Mouse (Mus musculus) MEL (cell line): Measurements from ENCODE around the gene Gm20388. TPM values are rescaled to one million over a fixed set of nuclear protein-coding genes. Genes with fewer than 3 reads are reported as not detected.

Source experiments
- DNase-seq: peaks from one replicate; pipeline ENCODE4 v3.0.0; 2011; ENCODE audit warnings: low read depth, low spot score
- H3K27ac ChIP-seq: 2 replicates; pipeline ENCODE4 v1.5.1; 2012; ENCODE audit warnings: low read depth, mild to moderate bottlenecking, control low read depth, low read length, moderate library complexity; ENCODE audit not compliant: control insufficient read depth
- H3K27me3 ChIP-seq, 2 experiments: fragments of 150-350 bp in 1 of 2; sonication (generic) in 1 of 2; 2 replicates each; pipeline ENCODE4 v1.6.1; 2012; ENCODE audit warnings: low read length in 2 of 2, mild to moderate bottlenecking in 2 of 2, improper control_type of control experiment in 1 of 2, moderate library complexity in 1 of 2; ENCODE audit not compliant: insufficient read depth in 2 of 2, control insufficient read depth in 1 of 2
- H3K36me3 ChIP-seq, 2 experiments: 2 replicates each; pipeline ENCODE4 v1.6.1; 2012 to 2014; ENCODE audit warnings: low read length in 2 of 2, improper control_type of control experiment in 1 of 2, inconsistent platforms in 1 of 2, mild to moderate bottlenecking in 1 of 2; ENCODE audit not compliant: insufficient read depth in 2 of 2, control insufficient read depth in 1 of 2
- H3K4me1 ChIP-seq, 2 experiments: fragments of 150-350 bp in 1 of 2; sonication (generic) in 1 of 2; 2 replicates each; pipeline ENCODE4 v1.6.1; 2012; ENCODE audit warnings: low read length in 2 of 2, improper control_type of control experiment in 1 of 2, mild to moderate bottlenecking in 1 of 2; ENCODE audit not compliant: insufficient read depth in 2 of 2, control insufficient read depth in 1 of 2
- H3K4me3 ChIP-seq, 2 experiments: fragments of 150-350 bp in 1 of 2; sonication (generic) in 1 of 2; 2 replicates each; pipeline ENCODE4 v1.5.1; 2012; ENCODE audit warnings: low read depth in 2 of 2, low read length in 2 of 2, mild to moderate bottlenecking in 2 of 2, moderate library complexity in 2 of 2, control low read depth in 1 of 2, improper control_type of control experiment in 1 of 2; ENCODE audit not compliant: control insufficient read depth in 1 of 2, insufficient read depth in 1 of 2
- H3K79me2 ChIP-seq: 2 replicates; pipeline ENCODE4 v1.6.1; 2012; ENCODE audit warnings: mild to moderate bottlenecking, low read length, moderate library complexity; ENCODE audit not compliant: control insufficient read depth, poor library complexity, insufficient read depth
- H3K9ac ChIP-seq: 2 replicates; pipeline ENCODE4 v1.6.1; 2012; ENCODE audit warnings: low read depth, mild to moderate bottlenecking, control low read depth, low read length, moderate library complexity; ENCODE audit not compliant: control insufficient read depth, poor library complexity, severe bottlenecking
- H3K9me3 ChIP-seq: fragments of 150-350 bp; sonication (generic); replicated peaks from 2 replicates; pipeline ENCODE4 v1.6.1; 2012; ENCODE audit warnings: mild to moderate bottlenecking, low read length, improper control_type of control experiment, moderate library complexity; ENCODE audit not compliant: insufficient read depth
- BHLHE40 ChIP-seq: IDR thresholded peaks from 2 replicates; pipeline ENCODE4 v1.6.1; 2012; ENCODE audit warnings: low read depth, mild to moderate bottlenecking, inconsistent platforms, low read length, improper control_type of control experiment, borderline replicate concordance
- E2F4 ChIP-seq: IDR thresholded peaks from 2 replicates; pipeline ENCODE4 v1.6.1; 2011; ENCODE audit warnings: low read depth, low read length, improper control_type of control experiment, borderline replicate concordance
- HCFC1 ChIP-seq: IDR thresholded peaks from 2 replicates; pipeline ENCODE4 v1.6.1; 2012; ENCODE audit warnings: low read depth, mild to moderate bottlenecking, inconsistent platforms, low read length, improper control_type of control experiment, moderate library complexity
- JUND ChIP-seq: IDR thresholded peaks from 2 replicates; pipeline ENCODE4 v1.6.1; 2011; ENCODE audit warnings: low read depth, mild to moderate bottlenecking, improper control_type of control experiment, low read length
- MAZ ChIP-seq: IDR thresholded peaks from 2 replicates; pipeline ENCODE4 v1.6.1; 2012; ENCODE audit warnings: low read depth, mild to moderate bottlenecking, inconsistent platforms, low read length, improper control_type of control experiment
- MEF2A ChIP-seq: IDR thresholded peaks from 2 replicates; pipeline ENCODE4 v1.6.1; 2014; ENCODE audit warnings: low read depth, mild to moderate bottlenecking, inconsistent platforms, low read length, improper control_type of control experiment; ENCODE audit not compliant: poor library complexity, insufficient replicate concordance, severe bottlenecking; ENCODE audit errors: extremely low read depth
- MYB ChIP-seq: IDR thresholded peaks from 2 replicates; pipeline ENCODE4 v1.6.1; 2011; ENCODE audit warnings: mild to moderate bottlenecking, low read depth, low read length, improper control_type of control experiment
- MYC ChIP-seq: IDR thresholded peaks from 2 replicates; pipeline ENCODE4 v1.6.1; 2011; ENCODE audit warnings: low read depth, mild to moderate bottlenecking, low read length, improper control_type of control experiment, moderate library complexity
- NELFE ChIP-seq: IDR thresholded peaks from 2 replicates; pipeline ENCODE4 v1.6.1; 2011; ENCODE audit warnings: low read depth, low read length, improper control_type of control experiment
- NRF1 ChIP-seq: IDR thresholded peaks from 2 replicates; pipeline ENCODE4 v1.6.1; 2014; ENCODE audit warnings: low read depth, mild to moderate bottlenecking, inconsistent platforms, low read length, improper control_type of control experiment, moderate library complexity; ENCODE audit not compliant: poor library complexity, insufficient read depth, severe bottlenecking
- POLR2AphosphoS2 ChIP-seq: IDR thresholded peaks from 2 replicates; pipeline ENCODE4 v1.6.1; 2011; ENCODE audit warnings: low read length, improper control_type of control experiment
- RAD21 ChIP-seq: IDR thresholded peaks from 2 replicates; pipeline ENCODE4 v1.6.1; 2011; ENCODE audit warnings: mild to moderate bottlenecking, low read depth, low read length, improper control_type of control experiment
- RCOR1 ChIP-seq: IDR thresholded peaks from 2 replicates; pipeline ENCODE4 v1.6.1; 2012; ENCODE audit warnings: low read depth, mild to moderate bottlenecking, inconsistent platforms, low read length, improper control_type of control experiment
- SIN3A ChIP-seq: IDR thresholded peaks from 2 replicates; pipeline ENCODE4 v1.6.1; 2012; ENCODE audit warnings: low read length, improper control_type of control experiment, inconsistent platforms
- SMC3 ChIP-seq: IDR thresholded peaks from 2 replicates; pipeline ENCODE4 v1.6.1; 2011; ENCODE audit warnings: low read depth, low read length, improper control_type of control experiment
- TAL1 ChIP-seq: IDR thresholded peaks from 2 replicates; pipeline ENCODE4 v1.6.1; 2012; ENCODE audit warnings: mild to moderate bottlenecking, inconsistent platforms, low read length, moderate library complexity, mixed read lengths
- TCF12 ChIP-seq: IDR thresholded peaks from 2 replicates; pipeline ENCODE4 v1.6.1; 2014; ENCODE audit warnings: low read depth, mild to moderate bottlenecking, inconsistent platforms, low read length, improper control_type of control experiment, moderate library complexity
- USF1 ChIP-seq: IDR thresholded peaks from 2 replicates; pipeline ENCODE4 v1.6.1; 2014; ENCODE audit warnings: low read depth, mild to moderate bottlenecking, inconsistent platforms, low read length, improper control_type of control experiment, moderate library complexity
- ZC3H11A ChIP-seq: IDR thresholded peaks from 2 replicates; pipeline ENCODE4 v1.6.1; 2012; ENCODE audit warnings: low read depth, mild to moderate bottlenecking, inconsistent platforms, low read length, improper control_type of control experiment
- ZKSCAN1 ChIP-seq: IDR thresholded peaks from 2 replicates; pipeline ENCODE4 v1.6.1; 2012; ENCODE audit warnings: low read depth, mild to moderate bottlenecking, inconsistent platforms, low read length, improper control_type of control experiment, moderate library complexity
- polyA plus RNA-seq, 2 experiments: library from polyadenylated mRNA; stranded (reverse) in 1 of 2; unstranded in 1 of 2; fragments of >175 nt in 1 of 2; fragments of >200 nt in 1 of 2; gene quantifications; 2 replicates each; pipeline versions ENCODE4 v1.2.1 to v1.2.4; 2012; ENCODE audit warnings: low replicate concordance in 2 of 2, low read depth in 1 of 2; ENCODE audit not compliant: insufficient read length in 2 of 2, insufficient read depth in 1 of 2, missing spikeins in 1 of 2
- total RNA-seq: library from RNA; depleted of rRNA; stranded (reverse); fragments of 300-350 nt; gene quantifications from 2 replicates; pipeline ENCODE4 v1.2.3, GENCODE M21; 2012

Gene Gm20388
- total and polyA plus RNA-seq, 3 experiments = 11.1 to 17.8 TPM; not detected in 1

DNA sequence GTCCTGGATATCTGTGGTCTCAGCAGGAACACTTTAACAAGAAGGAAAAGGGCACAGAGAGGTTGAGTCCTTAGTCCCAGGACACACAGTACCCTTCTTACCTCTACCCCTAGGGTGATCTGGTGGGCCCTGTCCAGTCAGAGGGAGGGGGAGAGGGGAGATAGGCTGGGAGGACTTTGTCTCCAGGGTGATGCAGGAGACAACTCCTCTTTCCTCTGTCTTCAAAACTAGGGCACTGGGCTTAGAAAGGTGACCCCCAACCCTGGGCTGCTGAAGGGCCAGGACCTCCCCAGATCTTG lies 316.9 kb downstream of the Gm20388 start (continued):
- TF ChIP-seq SIN3A = no peak

DNA sequence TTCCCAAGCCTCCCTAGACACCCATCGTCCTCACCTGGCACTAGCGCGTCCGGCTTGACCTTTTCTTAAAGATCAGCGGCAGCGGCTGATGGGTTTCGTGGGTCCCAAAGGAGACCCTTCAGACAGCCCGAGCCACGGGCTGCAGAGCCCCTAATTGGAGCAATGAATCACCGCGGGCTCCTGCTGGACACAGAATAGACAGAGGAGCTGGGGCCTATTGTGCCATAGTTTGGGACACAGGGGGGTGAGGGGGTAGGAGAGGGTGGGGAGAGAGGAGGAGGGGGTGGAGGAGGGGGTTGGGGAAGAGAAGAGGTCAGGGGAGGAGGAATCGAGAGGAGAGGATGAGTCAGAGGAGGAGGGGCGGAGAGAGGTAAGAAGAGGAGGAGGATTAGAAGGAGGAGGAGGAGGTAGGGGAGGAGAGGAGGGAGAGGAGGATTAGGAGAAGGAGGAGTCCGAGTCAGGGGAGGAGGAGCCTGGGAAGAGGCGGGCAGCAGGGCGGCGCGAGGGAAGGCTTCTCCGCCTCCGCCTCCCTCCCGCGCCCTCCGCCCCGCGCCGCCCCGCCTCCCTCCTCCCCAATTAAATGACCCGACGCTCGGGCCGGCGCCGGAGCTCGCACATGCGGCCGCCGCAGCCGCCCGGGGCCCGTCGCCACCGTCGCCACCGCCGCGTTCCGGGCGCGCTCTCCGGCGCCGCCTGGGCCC lies 317.4 kb downstream of the Gm20388 start, which contains the start of gene Gse1:
TSS of gene Gse1 (plus strand) at position 566 of the 701 bp plus-strand sequence.
- no peak for DNase-seq
- Histone ChIP-seq H3K4me1 (peaks cover 0 to 6% of the 10 kb centered on the region in 2 experiments; a peak in 2 of 4 replicates), H3K36me3 (no peaks in the 10 kb centered on the region), H3K79me2 (no peaks in the 10 kb centered on the region), H3K4me3 (no peak within 1 kb of the TSS), H3K27me3 (peaks cover 2 to 3% of the 10 kb centered on the region in 2 experiments; a peak in 3 of 4 replicates), H3K9ac (no peak within 1 kb of the TSS), H3K27ac (no peak within 1 kb of the TSS), H3K9me3 (no peaks in the 10 kb centered on the region)
- no peak for TF ChIP-seq POLR2AphosphoS2
- TF ChIP-seq ZKSCAN1 = no peak
- no peak for TF ChIP-seq JUND
- no peak for TF ChIP-seq HCFC1
- no peak for TF ChIP-seq SMC3
- no peak for TF ChIP-seq NELFE
- TF ChIP-seq SIN3A = no peak
- TF ChIP-seq MAZ = no peak
- TF ChIP-seq USF1 = no peak
- TF ChIP-seq TCF12 = no peak
- no peak for TF ChIP-seq MYB
- no peak for TF ChIP-seq MEF2A
- TF ChIP-seq RAD21 = no peak
- no peak for TF ChIP-seq E2F4
- no peak for TF ChIP-seq BHLHE40
- no peak for TF ChIP-seq MYC
- TF ChIP-seq RCOR1 = no peak
- TF ChIP-seq NRF1 = no peak
- no peak for TF ChIP-seq TAL1
- TF ChIP-seq ZC3H11A = no peak
